Mouse (Mus musculus) leukemia stem cell, adult 10-12 weeks (primary cell): Measurements from ENCODE around the gene Rpl21. TPM values are rescaled to one million over a fixed set of nuclear protein-coding genes. Genes with fewer than 3 reads are reported as not detected.

Experiments
- polyA plus RNA-seq: library from polyadenylated mRNA; stranded (reverse); fragments of >175 nt; gene quantifications from 2 replicates; pipeline ENCODE4 v1.2.3, GENCODE M21; 2012; ENCODE audit warnings: low replicate concordance

The Rpl21 gene
- polyA plus RNA-seq, result 19.7 and 36.0 TPM in 2 replicates

GRCm38 (mm10) chr5:146832769-146833448 lies at the start of gene Rpl21:
Rpl21 (plus strand) TSS chr5:146832890.

GRCm38 (mm10) chr5:146794853-146795252 lies 37.8 kb upstream of the Rpl21 start, which contains the start of gene Usp12:
Usp12 (minus strand) TSS chr5:146795006.

GRCm38 (mm10) chr5:146844945-146845365 lies 12.3 kb downstream of the Rpl21 start, which contains the start of gene Rasl11a:
Rasl11a (plus strand) TSS chr5:146845071.

Other genes starting within 250 kb of the Rpl21 start
- gene Gpr12, start 247.7 kb upstream of the Rpl21 start, polyA plus RNA-seq, result not detected in 2 replicates
- gene Usp12, start 37.9 kb upstream of the Rpl21 start, polyA plus RNA-seq, result 4.2 and 7.3 TPM in 2 replicates
- gene Rasl11a, start 12.2 kb downstream of the Rpl21 start, polyA plus RNA-seq, result 1.0 and 1.8 TPM in 2 replicates
- gene Gtf3a, start 115.8 kb downstream of the Rpl21 start, polyA plus RNA-seq, result 102 and 124 TPM in 2 replicates
- 1.1 and 7.1 TPM in 2 replicates for gene Mtif3, start 130.9 kb downstream of the Rpl21 start, polyA plus RNA-seq
- 10.8 and 21.0 TPM in 2 replicates for gene Lnx2, start 243.7 kb downstream of the Rpl21 start, polyA plus RNA-seq
- gene Polr1d, start 244.2 kb downstream of the Rpl21 start, polyA plus RNA-seq, result 39.6 and 57.2 TPM in 2 replicates